Mouse (Mus musculus): ENCODE data around the gene Fam13a. TPM values are rescaled to one million over a fixed set of nuclear protein-coding genes. Genes with fewer than 3 reads are reported as not detected.
A peak's percentile ranks its signal among the peaks of the same experiment; 100 is the strongest.

The Fam13a gene
- polyA plus RNA-seq, 1 experiment from 2014 or later: 4.7 TPM

DNA sequence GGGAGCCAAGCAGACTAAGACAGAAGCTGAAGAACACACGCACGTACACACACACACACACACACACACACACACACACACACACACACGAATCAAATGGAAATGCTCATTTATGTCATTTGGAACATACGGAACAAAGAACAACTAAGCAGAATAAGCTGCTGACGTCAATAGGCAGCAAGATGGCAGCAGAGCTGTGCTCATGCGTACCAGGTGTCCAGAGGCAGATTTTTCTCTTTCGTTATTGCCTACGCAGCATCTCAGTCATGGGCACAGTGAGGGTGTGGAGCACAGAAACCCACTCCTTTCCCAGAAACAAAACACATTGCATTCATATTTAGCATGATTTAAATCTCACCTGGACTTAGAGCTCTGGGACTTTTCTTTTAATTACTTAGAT, 39.2 kb downstream of the Fam13a start:
- Histone ChIP-seq H3K27me3 (ENCODE audit: control insufficient read depth, insufficient read depth, low read length) (no peaks in the 10 kb centered on the region), H3K36me3 (ENCODE audit: control insufficient read depth, insufficient read depth, low read length) (no peaks in the 10 kb centered on the region), H3K27ac (ENCODE audit: low read depth, low read length) (no peak overlapping the region), H3K4me1 (ENCODE audit: control insufficient read depth, insufficient read depth, low read length) (no peaks in the 10 kb centered on the region), H3K9ac (ENCODE audit: low read length) (no peak overlapping the region), H3K4me3 (ENCODE audit: low read depth, low read length) (no peak overlapping the region), H3K9me3 (ENCODE audit: control insufficient read depth, low read length) (no peaks in the 10 kb centered on the region), H3K4me2 (ENCODE audit: low read depth) (no peak overlapping the region)
- DNase-seq (ENCODE audit: low spot score) (no peak), ATAC-seq (ENCODE audit: insufficient read depth, low FRiP score, low TSS enrichment) (no peak)
- WGBS: 85% methylated on average over 8 of the region's 8 CpGs

- Histone ChIP-seq H3K4me3 (ENCODE audit: low read depth, low read length) (no peak overlapping the region), H3K9ac (ENCODE audit: low read length) (no peak overlapping the region), H3K27ac (ENCODE audit: low read depth, low read length) (no peak overlapping the region), H3K4me2 (ENCODE audit: low read depth) (no peak overlapping the region), H3K9me3 (ENCODE audit: control insufficient read depth, low read length) (no peaks in the 10 kb centered on the region), H3K27me3 (ENCODE audit: control insufficient read depth, insufficient read depth, low read length) (no peaks in the 10 kb centered on the region), H3K4me1 (ENCODE audit: control insufficient read depth, insufficient read depth, low read length) (no peaks in the 10 kb centered on the region), H3K36me3 (ENCODE audit: control insufficient read depth, insufficient read depth, low read length) (no peaks in the 10 kb centered on the region)
- ATAC-seq (ENCODE audit: insufficient read depth, low FRiP score, low TSS enrichment) (no peak), DNase-seq (ENCODE audit: low spot score) (no peak)
- 71% methylated on average over 2 of the region's 2 CpGs for WGBS
These were observed 49.1 kb downstream of the Fam13a start for GRCm38 (mm10) chr6:58975249-58975648.

- 90% methylated on average over 2 of the region's 2 CpGs for WGBS
- DNase-seq (ENCODE audit: low spot score) (no peak), ATAC-seq (ENCODE audit: insufficient read depth, low FRiP score, low TSS enrichment) (no peak)
- H3K27me3 ChIP-seq (ENCODE audit: control insufficient read depth, insufficient read depth, low read length): no peaks in the 10 kb centered on the region
- H3K9ac ChIP-seq (ENCODE audit: low read length): no peak overlapping the region
- no peak overlapping the region for H3K4me2 ChIP-seq (ENCODE audit: low read depth)
- no peak overlapping the region for H3K27ac ChIP-seq (ENCODE audit: low read depth, low read length)
- H3K36me3 ChIP-seq (ENCODE audit: control insufficient read depth, insufficient read depth, low read length): no peaks in the 10 kb centered on the region
- no peaks in the 10 kb centered on the region for H3K9me3 ChIP-seq (ENCODE audit: control insufficient read depth, low read length)
- no peak overlapping the region for H3K4me3 ChIP-seq (ENCODE audit: low read depth, low read length)
- H3K4me1 ChIP-seq (ENCODE audit: control insufficient read depth, insufficient read depth, low read length): no peaks in the 10 kb centered on the region
These were observed 49.9 kb downstream of the Fam13a start for GRCm38 (mm10) chr6:58974428-58974827.

GRCm38 (mm10) chr6:58972873-58973272, 51.5 kb downstream of the Fam13a start:
- Histone ChIP-seq H3K27me3 (ENCODE audit: control insufficient read depth, insufficient read depth, low read length) (no peaks in the 10 kb centered on the region), H3K9me3 (ENCODE audit: control insufficient read depth, low read length) (no peaks in the 10 kb centered on the region), H3K9ac (ENCODE audit: low read length) (no peak overlapping the region), H3K4me1 (ENCODE audit: control insufficient read depth, insufficient read depth, low read length) (no peaks in the 10 kb centered on the region), H3K4me3 (ENCODE audit: low read depth, low read length) (no peak overlapping the region), H3K36me3 (ENCODE audit: control insufficient read depth, insufficient read depth, low read length) (no peaks in the 10 kb centered on the region), H3K4me2 (ENCODE audit: low read depth) (no peak overlapping the region), H3K27ac (ENCODE audit: low read depth, low read length) (no peak overlapping the region)
- WGBS: 92% methylated on average over 1 of the region's 1 CpGs
- DNase-seq (ENCODE audit: low spot score) (no peak), ATAC-seq (ENCODE audit: insufficient read depth, low FRiP score, low TSS enrichment) (no peak)

GRCm38 (mm10) chr6:58968272-58968671, 56.1 kb downstream of the Fam13a start:
- WGBS: 56% methylated on average over 3 of the region's 3 CpGs
- Histone ChIP-seq H3K4me3 (ENCODE audit: low read depth, low read length) (no peak overlapping the region), H3K4me1 (ENCODE audit: control insufficient read depth, insufficient read depth, low read length) (no peaks in the 10 kb centered on the region), H3K9me3 (ENCODE audit: control insufficient read depth, low read length) (no peaks in the 10 kb centered on the region), H3K27ac (ENCODE audit: low read depth, low read length) (no peak overlapping the region), H3K4me2 (ENCODE audit: low read depth) (no peak overlapping the region), H3K27me3 (ENCODE audit: control insufficient read depth, insufficient read depth, low read length) (no peaks in the 10 kb centered on the region), H3K9ac (ENCODE audit: low read length) (no peak overlapping the region), H3K36me3 (ENCODE audit: control insufficient read depth, insufficient read depth, low read length) (no peaks in the 10 kb centered on the region)
- DNase-seq (ENCODE audit: low spot score): no peak
- no peak for ATAC-seq (ENCODE audit: insufficient read depth, low FRiP score, low TSS enrichment)

DNA sequence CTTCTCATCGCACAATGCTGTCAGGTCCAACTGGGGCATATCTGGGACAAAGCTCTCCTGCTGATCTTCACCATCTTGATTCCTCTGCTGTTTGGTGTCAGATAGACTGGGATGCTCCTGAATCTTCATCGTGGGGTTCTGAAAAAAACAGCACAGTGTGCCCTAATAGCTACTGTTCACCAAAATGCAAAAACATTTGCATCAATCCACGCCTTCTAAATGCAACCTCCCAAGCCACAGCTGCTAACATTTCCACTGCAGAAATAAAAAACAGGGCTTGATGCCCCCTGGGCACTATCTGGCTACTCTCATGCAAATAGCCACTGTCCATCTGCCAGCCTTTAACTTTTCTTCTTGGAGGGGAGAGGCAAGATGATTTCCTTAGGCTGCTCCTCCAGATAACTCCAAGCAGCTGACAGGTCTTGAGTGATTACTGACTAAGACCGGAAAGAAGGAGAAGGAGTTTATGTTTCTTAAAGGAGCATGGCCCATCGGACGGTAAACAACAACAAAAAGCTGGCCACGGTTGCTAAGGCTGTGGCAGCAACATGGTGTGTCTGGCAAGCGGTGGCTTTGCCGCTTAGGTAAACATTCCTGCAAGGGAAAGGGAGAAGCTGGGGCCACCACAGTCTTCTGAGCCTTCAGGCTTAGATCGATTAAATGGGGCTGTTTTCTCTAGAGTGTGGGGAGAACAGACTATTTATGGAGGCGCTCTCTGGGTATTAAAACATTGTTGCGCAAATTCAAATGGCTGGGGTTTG, 59.1 kb downstream of the Fam13a start:
- Histone ChIP-seq H3K9me3 (ENCODE audit: control insufficient read depth, low read length) (no peaks in the 10 kb centered on the region), H3K4me2 (ENCODE audit: low read depth) (peak overlapping the region; percentile 1; the same call in 1 of the 2 replicates), H3K27ac (ENCODE audit: low read depth, low read length) (no peak overlapping the region), H3K36me3 (ENCODE audit: control insufficient read depth, insufficient read depth, low read length) (no peaks in the 10 kb centered on the region), H3K27me3 (ENCODE audit: control insufficient read depth, insufficient read depth, low read length) (no peaks in the 10 kb centered on the region), H3K9ac (ENCODE audit: low read length) (no peak overlapping the region), H3K4me1 (ENCODE audit: control insufficient read depth, insufficient read depth, low read length) (no peaks in the 10 kb centered on the region), H3K4me3 (ENCODE audit: low read depth, low read length) (no peak overlapping the region)
- 29% methylated on average over 12 of the region's 12 CpGs for WGBS
- DNase-seq (ENCODE audit: low spot score): peak; percentile 21
- ATAC-seq (ENCODE audit: insufficient read depth, low FRiP score, low TSS enrichment): peak; percentile 55

- DNase-seq (ENCODE audit: low spot score) (no peak), ATAC-seq (ENCODE audit: insufficient read depth, low FRiP score, low TSS enrichment) (no peak)
- Histone ChIP-seq H3K9ac (ENCODE audit: low read length) (no peak overlapping the region), H3K4me2 (ENCODE audit: low read depth) (no peak overlapping the region), H3K4me1 (ENCODE audit: control insufficient read depth, insufficient read depth, low read length) (no peaks in the 10 kb centered on the region), H3K36me3 (ENCODE audit: control insufficient read depth, insufficient read depth, low read length) (no peaks in the 10 kb centered on the region), H3K27ac (ENCODE audit: low read depth, low read length) (no peak overlapping the region), H3K9me3 (ENCODE audit: control insufficient read depth, low read length) (no peaks in the 10 kb centered on the region), H3K4me3 (ENCODE audit: low read depth, low read length) (no peak overlapping the region), H3K27me3 (ENCODE audit: control insufficient read depth, insufficient read depth, low read length) (no peaks in the 10 kb centered on the region)
These were observed 59.8 kb downstream of the Fam13a start for GRCm38 (mm10) chr6:58964565-58964964.

GRCm38 (mm10) chr6:58964091-58964490, 60.3 kb downstream of the Fam13a start:
- Histone ChIP-seq H3K9me3 (ENCODE audit: control insufficient read depth, low read length) (no peaks in the 10 kb centered on the region), H3K4me3 (ENCODE audit: low read depth, low read length) (no peak overlapping the region), H3K27ac (ENCODE audit: low read depth, low read length) (no peak overlapping the region), H3K36me3 (ENCODE audit: control insufficient read depth, insufficient read depth, low read length) (no peaks in the 10 kb centered on the region), H3K4me1 (ENCODE audit: control insufficient read depth, insufficient read depth, low read length) (no peaks in the 10 kb centered on the region), H3K9ac (ENCODE audit: low read length) (no peak overlapping the region), H3K27me3 (ENCODE audit: control insufficient read depth, insufficient read depth, low read length) (no peaks in the 10 kb centered on the region), H3K4me2 (ENCODE audit: low read depth) (no peak overlapping the region)
- 90% methylated on average over 2 of the region's 2 CpGs for WGBS
- ATAC-seq (ENCODE audit: insufficient read depth, low FRiP score, low TSS enrichment) (no peak), DNase-seq (ENCODE audit: low spot score) (no peak)

GRCm38 (mm10) chr6:58962691-58963090, 61.7 kb downstream of the Fam13a start:
- ATAC-seq (ENCODE audit: insufficient read depth, low FRiP score, low TSS enrichment) (no peak), DNase-seq (ENCODE audit: low spot score) (no peak)
- Histone ChIP-seq H3K36me3 (ENCODE audit: control insufficient read depth, insufficient read depth, low read length) (no peaks in the 10 kb centered on the region), H3K4me1 (ENCODE audit: control insufficient read depth, insufficient read depth, low read length) (no peaks in the 10 kb centered on the region), H3K9me3 (ENCODE audit: control insufficient read depth, low read length) (no peaks in the 10 kb centered on the region), H3K4me3 (ENCODE audit: low read depth, low read length) (no peak overlapping the region), H3K27ac (ENCODE audit: low read depth, low read length) (no peak overlapping the region), H3K27me3 (ENCODE audit: control insufficient read depth, insufficient read depth, low read length) (no peaks in the 10 kb centered on the region), H3K4me2 (ENCODE audit: low read depth) (no peak overlapping the region), H3K9ac (ENCODE audit: low read length) (no peak overlapping the region)
- WGBS: 94% methylated on average over 5 of the region's 5 CpGs

All from neural tube, embryonic 11.5 days (tissue).